Mouse (Mus musculus) heart, embryonic 12.5 days (tissue): ENCODE measurements around the gene Xrcc3. TPM values are rescaled to one million over a fixed set of nuclear protein-coding genes. Genes with fewer than 3 reads are reported as not detected.

ENCODE experiments used
- ATAC-seq: fragments of 200-750 bp; cut with Nextera tagmentation; 2 replicates; pipeline ENCODE4 v1.8.0; 2017; ENCODE audit warnings: moderate TSS enrichment, moderate library complexity; ENCODE audit not compliant: insufficient number of reproducible peaks, low FRiP score
- H3K27ac ChIP-seq: fragments of 300-500 bp; sonication (generic); 2 replicates; pipeline ENCODE4 v1.5.1; 2016; ENCODE audit warnings: mild to moderate bottlenecking, moderate library complexity; ENCODE audit not compliant: poor library complexity, severe bottlenecking
- H3K27me3 ChIP-seq: fragments of 300-500 bp; sonication (generic); replicated peaks from 2 replicates; pipeline ENCODE4 v1.6.1; 2016; ENCODE audit warnings: mild to moderate bottlenecking, moderate library complexity
- H3K36me3 ChIP-seq: fragments of 300-500 bp; sonication (generic); 2 replicates; pipeline ENCODE4 v1.6.1; 2016; ENCODE audit warnings: mild to moderate bottlenecking, moderate library complexity
- H3K4me1 ChIP-seq: fragments of 300-500 bp; sonication (generic); replicated peaks from 2 replicates; pipeline ENCODE4 v1.6.1; 2016; ENCODE audit warnings: mild to moderate bottlenecking
- H3K4me2 ChIP-seq: fragments of 300-500 bp; sonication (generic); 2 replicates; pipeline ENCODE4 v1.6.1; 2016; ENCODE audit warnings: mild to moderate bottlenecking, moderate library complexity
- H3K4me3 ChIP-seq: fragments of 300-500 bp; sonication (generic); 2 replicates; pipeline ENCODE4 v1.5.1; 2016; ENCODE audit warnings: mild to moderate bottlenecking
- H3K9ac ChIP-seq: fragments of 300-500 bp; sonication (generic); 2 replicates; pipeline ENCODE4 v1.6.1; 2016; ENCODE audit warnings: mild to moderate bottlenecking, moderate library complexity
- H3K9me3 ChIP-seq: fragments of 300-500 bp; sonication (generic); replicated peaks from 2 replicates; pipeline ENCODE4 v1.6.1; 2016; ENCODE audit warnings: mild to moderate bottlenecking, moderate library complexity
- WGBS: fragments of 180-500 bp; shearing (Covaris S2); methylation state at CpG from one replicate; pipeline ENCODE4 v1.1.7; 2016; 5-methylcytosine and 5-hydroxymethylcytosine counted together
- polyA plus RNA-seq: library from polyadenylated mRNA; unstranded; fragments of >200 nt; fragmentation: Nextera tagmentation; extraction: Ambion mirVana; gene quantifications from 2 replicates; pipeline ENCODE4 v1.2.1, GENCODE M21; 2016

Gene Xrcc3
- polyA plus RNA-seq, 1 experiment from 2014 or later, result 6.1 TPM

- Histone ChIP-seq H3K4me1 (no peaks in the 10 kb centered on the region), H3K36me3 (peaks cover 95% of the 10 kb centered on the region), H3K9me3 (no peaks in the 10 kb centered on the region), H3K4me3 (no peak overlapping the region), H3K27ac (no peak overlapping the region), H3K9ac (no peak overlapping the region), H3K4me2 (no peak overlapping the region), H3K27me3 (no peaks in the 10 kb centered on the region)
- 78% methylated on average over 10 of the region's 10 CpGs for WGBS
- no peak for ATAC-seq
Observed at GRCm38 (mm10) chr12:111833457-111833856, 19.8 kb upstream of the Xrcc3 start.

DNA sequence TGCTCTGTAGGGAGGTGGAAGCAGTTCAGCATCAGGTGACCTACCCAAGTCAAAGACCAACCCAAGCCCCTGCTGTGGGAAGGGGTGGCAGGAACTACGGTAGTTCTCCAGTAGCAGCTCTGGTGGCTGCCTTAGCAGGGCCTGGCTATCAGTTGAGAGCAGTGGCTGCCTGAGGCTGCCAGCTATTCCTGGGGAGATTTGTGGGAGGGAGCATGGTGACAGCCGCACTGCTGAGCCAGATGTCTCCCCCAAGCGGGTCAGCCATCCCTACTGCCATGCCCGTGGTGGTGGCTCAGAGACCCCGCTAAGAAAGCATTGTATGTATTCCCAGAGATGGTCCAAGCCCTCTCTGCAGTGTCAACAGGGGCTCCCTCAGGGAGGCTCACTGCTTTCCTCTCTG lies 19.0 kb upstream of the Xrcc3 start:
- peaks cover 96% of the 10 kb centered on the region for H3K36me3 ChIP-seq
- ATAC-seq, result no peak
- WGBS, result 71% methylated on average over 5 of the region's 5 CpGs

DNA sequence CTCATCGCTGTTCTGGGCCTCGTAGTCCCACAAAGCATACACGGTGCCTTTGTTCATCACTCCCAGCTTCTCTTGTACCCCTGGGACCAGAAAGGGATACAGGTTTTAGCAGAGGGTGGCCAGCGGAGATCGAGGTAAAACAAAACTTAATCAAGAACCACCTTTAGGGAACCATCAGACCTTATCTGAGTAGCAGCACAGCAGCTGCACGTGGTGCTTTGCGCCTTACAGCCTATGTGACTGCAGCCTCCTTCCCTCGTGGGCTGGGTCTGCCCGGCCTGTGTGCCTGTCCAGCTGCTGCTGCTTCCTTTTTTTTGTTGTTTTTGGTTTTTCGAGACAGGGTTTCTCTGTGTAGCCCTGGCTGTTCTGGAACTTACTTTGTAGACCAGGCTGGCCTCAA lies 16.7 kb upstream of the Xrcc3 start:
- Histone ChIP-seq H3K27me3 (no peaks in the 10 kb centered on the region), H3K27ac (no peak overlapping the region), H3K9me3 (no peaks in the 10 kb centered on the region), H3K9ac (no peak overlapping the region), H3K4me2 (no peak overlapping the region), H3K4me3 (no peak overlapping the region), H3K36me3 (peaks cover 99% of the 10 kb centered on the region), H3K4me1 (peaks cover 7% of the 10 kb centered on the region; the same call in 1 of the 2 replicates)
- 80% methylated on average over 10 of the region's 10 CpGs for WGBS
- ATAC-seq, result no peak

More for the DNA sequence above, 19.0 kb upstream of the Xrcc3 start:
- Histone ChIP-seq H3K27ac (no peak overlapping the region), H3K9me3 (no peaks in the 10 kb centered on the region), H3K4me3 (no peak overlapping the region), H3K4me2 (no peak overlapping the region), H3K27me3 (no peaks in the 10 kb centered on the region), H3K9ac (no peak overlapping the region), H3K4me1 (no peaks in the 10 kb centered on the region)

- Histone ChIP-seq H3K4me3 (no peak overlapping the region), H3K4me2 (no peak overlapping the region), H3K4me1 (peaks cover 7% of the 10 kb centered on the region; the same call in 1 of the 2 replicates), H3K9me3 (no peaks in the 10 kb centered on the region), H3K27me3 (no peaks in the 10 kb centered on the region), H3K27ac (no peak overlapping the region), H3K36me3 (peaks cover 99% of the 10 kb centered on the region), H3K9ac (no peak overlapping the region)
- ATAC-seq, result no peak
- WGBS, result 88% methylated on average over 9 of the region's 9 CpGs
Observed at GRCm38 (mm10) chr12:111829954-111830353, 16.3 kb upstream of the Xrcc3 start.

DNA sequence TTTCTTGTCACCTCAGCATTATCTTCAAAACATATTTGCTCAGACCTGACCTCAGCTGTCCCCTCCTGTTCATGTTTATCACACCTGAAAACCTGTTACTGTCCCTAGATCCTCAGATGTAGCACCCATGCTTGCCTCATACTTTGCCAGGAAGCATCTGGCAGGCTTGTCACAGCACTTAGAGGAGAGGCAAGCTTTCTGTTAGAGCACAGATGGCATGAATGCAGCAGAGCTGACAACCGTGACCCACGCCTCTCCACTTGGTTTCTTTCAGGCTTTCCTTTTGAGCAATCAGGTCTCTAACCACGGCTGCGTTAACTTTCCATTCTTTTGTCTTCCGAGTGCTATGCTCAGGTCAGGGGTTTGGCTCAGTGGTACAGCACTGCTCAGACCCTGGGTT lies 15.8 kb upstream of the Xrcc3 start:
- no peak overlapping the region for H3K27ac ChIP-seq
- H3K27me3 ChIP-seq, result no peaks in the 10 kb centered on the region
- H3K4me1 ChIP-seq, result peaks cover 7% of the 10 kb centered on the region; the same call in 1 of the 2 replicates
- no peak for ATAC-seq
- H3K36me3 ChIP-seq, result peaks cover 100% of the 10 kb centered on the region
- no peak overlapping the region for H3K9ac ChIP-seq
- no peak overlapping the region for H3K4me2 ChIP-seq
- no peaks in the 10 kb centered on the region for H3K9me3 ChIP-seq
- WGBS, result 86% methylated on average over 5 of the region's 5 CpGs
- H3K4me3 ChIP-seq, result no peak overlapping the region

DNA sequence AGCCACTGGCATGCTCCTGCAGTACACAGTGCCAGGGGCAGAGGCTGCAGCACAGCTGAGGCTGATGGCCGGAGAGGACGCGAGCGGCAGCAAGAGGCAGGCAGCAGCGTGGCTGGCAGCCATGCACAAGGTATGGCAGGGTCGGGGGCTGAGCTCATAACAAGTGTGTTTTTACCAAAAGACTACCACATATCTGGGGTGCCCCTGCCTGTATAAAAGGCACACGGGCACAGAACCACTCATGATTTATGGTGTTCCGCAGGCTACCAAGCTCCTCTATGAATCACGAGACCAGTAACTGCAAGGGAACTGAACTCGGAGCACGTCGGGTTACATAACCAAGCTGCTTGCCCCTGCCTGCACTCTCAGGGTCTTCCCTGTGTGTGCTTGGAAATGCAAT lies 13.9 kb upstream of the Xrcc3 start:
- no peak overlapping the region for H3K4me2 ChIP-seq
- H3K27me3 ChIP-seq, result no peaks in the 10 kb centered on the region
- WGBS, result 95% methylated on average over 12 of the region's 12 CpGs
- no peak overlapping the region for H3K9ac ChIP-seq
- H3K36me3 ChIP-seq, result peaks cover 97% of the 10 kb centered on the region
- H3K4me3 ChIP-seq, result no peak overlapping the region
- no peak overlapping the region for H3K27ac ChIP-seq
- H3K4me1 ChIP-seq, result peaks cover 7% of the 10 kb centered on the region; the same call in 1 of the 2 replicates
- no peak for ATAC-seq
- H3K9me3 ChIP-seq, result no peaks in the 10 kb centered on the region

- H3K27me3 ChIP-seq, result no peaks in the 10 kb centered on the region
- WGBS, result 68% methylated on average over 4 of the region's 4 CpGs
- peaks cover 53% of the 10 kb centered on the region for H3K36me3 ChIP-seq
- no peak for ATAC-seq
- peaks cover 48% of the 10 kb centered on the region for H3K4me1 ChIP-seq
- no peak overlapping the region for H3K27ac ChIP-seq
- H3K9ac ChIP-seq, result no peak overlapping the region
- no peak overlapping the region for H3K4me3 ChIP-seq
- no peaks in the 10 kb centered on the region for H3K9me3 ChIP-seq
- H3K4me2 ChIP-seq, result no peak overlapping the region
Observed at GRCm38 (mm10) chr12:111821931-111822330, 8.3 kb upstream of the Xrcc3 start.

- Histone ChIP-seq H3K27me3 (no peaks in the 10 kb centered on the region), H3K9me3 (no peaks in the 10 kb centered on the region), H3K4me3 (no peak overlapping the region), H3K4me2 (no peak overlapping the region), H3K36me3 (peaks cover 41% of the 10 kb centered on the region), H3K9ac (no peak overlapping the region), H3K4me1 (peaks cover 57% of the 10 kb centered on the region), H3K27ac (no peak overlapping the region)
- ATAC-seq, result no peak
- WGBS, result 79% methylated on average over 7 of the region's 7 CpGs
Observed at GRCm38 (mm10) chr12:111820708-111821107, 7.0 kb upstream of the Xrcc3 start.

DNA sequence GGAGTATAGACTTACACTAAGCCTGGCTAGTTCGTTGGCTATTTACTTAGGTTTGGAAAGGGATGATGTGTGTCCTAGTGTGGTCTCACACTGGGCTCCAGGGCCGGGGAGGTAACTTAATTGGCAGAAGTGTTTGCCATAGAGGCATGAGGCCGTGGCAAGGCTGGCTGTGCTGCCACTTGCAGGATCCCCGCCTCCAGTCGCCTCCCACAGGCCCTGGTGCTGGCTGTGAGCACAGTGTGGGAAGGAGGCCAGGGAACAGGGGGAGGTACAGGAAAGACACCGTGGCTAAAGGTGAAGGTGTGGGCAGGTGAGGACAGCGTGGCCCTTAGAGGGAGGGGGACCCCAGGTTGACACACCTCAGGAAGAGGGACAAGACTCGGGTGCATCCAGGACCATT lies 6.3 kb upstream of the Xrcc3 start:
- Histone ChIP-seq H3K36me3 (peaks cover 33% of the 10 kb centered on the region), H3K9me3 (no peaks in the 10 kb centered on the region), H3K4me3 (no peak overlapping the region), H3K4me2 (no peak overlapping the region), H3K4me1 (peaks cover 61% of the 10 kb centered on the region), H3K27ac (no peak overlapping the region), H3K27me3 (no peaks in the 10 kb centered on the region), H3K9ac (no peak overlapping the region; the same call in 1 of the 2 replicates)
- ATAC-seq, result no peak
- WGBS, result 75% methylated on average over 8 of the region's 8 CpGs

DNA sequence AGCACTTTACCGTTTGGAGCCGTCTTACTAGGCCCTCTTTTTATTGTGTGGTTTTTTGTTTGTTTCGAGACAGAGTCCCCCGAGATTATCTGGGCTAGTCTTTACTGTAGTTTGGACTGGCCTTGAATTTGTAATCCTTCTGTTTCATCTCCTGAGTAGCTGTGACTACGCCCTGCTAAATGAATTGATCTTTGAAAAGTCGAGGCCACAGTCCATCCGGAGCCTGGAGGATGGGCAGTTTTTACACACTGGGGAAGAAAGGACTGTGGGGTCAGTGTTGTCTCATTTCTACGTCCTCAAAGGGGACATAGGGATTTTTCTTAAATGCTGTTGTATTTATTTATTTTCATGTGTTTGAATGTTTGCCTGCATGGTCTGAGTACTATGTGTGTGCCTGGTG lies 4.3 kb upstream of the Xrcc3 start:
- peaks cover 67% of the 10 kb centered on the region for H3K4me1 ChIP-seq
- ATAC-seq, result no peak
- WGBS, result 90% methylated on average over 8 of the region's 8 CpGs
- H3K4me2 ChIP-seq, result no peak overlapping the region
- no peak overlapping the region; the same call in 1 of the 2 replicates for H3K9ac ChIP-seq
- no peaks in the 10 kb centered on the region for H3K27me3 ChIP-seq
- no peak overlapping the region for H3K4me3 ChIP-seq
- no peak overlapping the region for H3K27ac ChIP-seq
- no peaks in the 10 kb centered on the region for H3K9me3 ChIP-seq
- peaks cover 14% of the 10 kb centered on the region; the same call in 1 of the 2 replicates for H3K36me3 ChIP-seq

GRCm38 (mm10) chr12:111816967-111817366 lies 3.3 kb upstream of the Xrcc3 start:
- H3K9ac ChIP-seq, result peak overlapping the region; percentile 10; the same call in 1 of the 2 replicates
- H3K27ac ChIP-seq, result 0 out of 2 replicates have a peak overlapping the region, but pooled peaks have one; percentile 8
- ATAC-seq, result no peak
- H3K4me2 ChIP-seq, result peak overlapping the region; percentile 86
- H3K27me3 ChIP-seq, result no peaks in the 10 kb centered on the region
- 68% methylated on average over 9 of the region's 9 CpGs for WGBS
- no peak overlapping the region for H3K4me3 ChIP-seq
- H3K9me3 ChIP-seq, result no peaks in the 10 kb centered on the region
- peaks cover 12% of the 10 kb centered on the region; the same call in 1 of the 2 replicates for H3K36me3 ChIP-seq
- H3K4me1 ChIP-seq, result peaks cover 72% of the 10 kb centered on the region

GRCm38 (mm10) chr12:111816528-111816927 lies 2.9 kb upstream of the Xrcc3 start:
- H3K36me3 ChIP-seq, result peaks cover 12% of the 10 kb centered on the region; the same call in 1 of the 2 replicates
- H3K27me3 ChIP-seq, result no peaks in the 10 kb centered on the region
- peak overlapping the region; percentile 86 for H3K4me2 ChIP-seq
- H3K4me1 ChIP-seq, result peaks cover 68% of the 10 kb centered on the region
- 59% methylated on average over 13 of the region's 13 CpGs for WGBS
- H3K27ac ChIP-seq, result 0 out of 2 replicates have a peak overlapping the region, but pooled peaks have one; percentile 8
- H3K4me3 ChIP-seq, result 0 out of 2 replicates have a peak overlapping the region, but pooled peaks have one; percentile 1
- H3K9ac ChIP-seq, result peak overlapping the region; percentile 10
- no peaks in the 10 kb centered on the region for H3K9me3 ChIP-seq
- no peak for ATAC-seq
